In the genomic region with DNA sequence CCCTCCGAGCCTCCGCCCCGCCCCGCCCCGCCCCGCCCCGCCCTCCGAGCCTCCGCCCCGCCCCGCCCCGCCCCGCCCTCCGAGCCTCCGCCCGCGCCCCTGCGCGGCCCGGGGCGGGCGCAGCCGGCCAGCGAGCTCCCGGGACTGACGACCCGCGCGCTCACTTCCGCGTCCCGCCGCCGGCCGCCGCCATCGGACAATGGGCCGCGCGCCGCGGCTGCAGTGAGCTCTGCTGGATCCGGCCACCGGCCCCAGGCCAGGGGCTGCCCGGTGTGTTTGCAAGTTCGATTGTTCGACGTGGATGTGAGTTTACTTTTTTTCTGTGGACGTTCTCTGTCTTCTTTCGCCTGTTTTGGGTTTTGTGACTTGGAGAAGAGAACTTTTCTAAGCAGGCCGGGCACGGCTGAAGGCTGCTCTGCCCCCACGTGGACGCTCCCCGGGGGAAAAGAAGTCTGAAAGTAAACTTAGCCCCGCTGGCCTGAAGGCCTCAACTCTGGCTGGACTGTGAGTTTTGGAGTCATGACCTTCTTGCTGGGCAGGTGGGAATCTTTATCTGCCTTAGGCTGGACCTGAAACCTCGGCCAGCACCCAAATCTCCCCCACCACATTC, we compare ENCODE assay signal across 8 mouse cellular contexts. TPM values are rescaled to one million over a fixed set of nuclear protein-coding genes. Genes with fewer than 3 reads are reported as not detected.
A peak's percentile ranks its signal among the peaks of the same experiment; 100 is the strongest.
DNase-seq lines count a peak whose midpoint lies in the region; ATAC-seq and TF ChIP-seq lines count a peak whose summit lies in the region.

Gene Limd1 (plus strand): TSS at position 121 of the 610 bp plus-strand sequence.

- H3K4me3 ChIP-seq in cerebellum, adult 2 months (replicated peaks; ENCODE audit: insufficient read depth, low read depth, low read length) = peak within 1 kb of the TSS; percentile 51
- H3K4me3 ChIP-seq in hindbrain, embryonic 13.5 days = peak within 1 kb of the TSS; percentile 62
- peak within 1 kb of the TSS; percentile 59 for H3K4me3 ChIP-seq in left cerebral cortex, adult 2 months

- H3K4me1 ChIP-seq in cerebellum, adult 2 months (ENCODE audit: control insufficient read depth, insufficient read depth, low read length) = no peaks in the 10 kb centered on the region
- peaks cover 46% of the 10 kb centered on the region for H3K4me1 ChIP-seq in hindbrain, embryonic 13.5 days (replicated peaks)

- no peaks in the 10 kb centered on the region for H3K27me3 ChIP-seq in cerebellum, adult 2 months (ENCODE audit: control insufficient read depth, insufficient read depth, low read length)
- no peaks in the 10 kb centered on the region for H3K27me3 ChIP-seq in hindbrain, embryonic 13.5 days

- DNase-seq in Muller cell, postnatal 12 days (ENCODE audit: inconsistent ontology term) = peak; percentile 86
- peak; percentile 54 to 60 for DNase-seq in cerebellum, adult 2 months
- peak; percentile 73 for DNase-seq in gastrocnemius, adult 18-20 months (ENCODE audit: low spot score)
- peak; percentile 50 to 53 for DNase-seq in left cerebral cortex, adult 2 months (ENCODE audit: extremely low spot score in 1 of 2, low spot score in 2 of 2)
- DNase-seq in right cerebral cortex, postnatal 4 days = peak; percentile 43
- no peak for DNase-seq in frontal cortex, postnatal 25 days (ENCODE audit: low spot score in 2 of 2)

- no peaks in the 10 kb centered on the region for H3K9me3 ChIP-seq in hindbrain, embryonic 13.5 days

- intact Hi-C loops in left cerebral cortex, adult 2 months (cut with DNase I) = loop anchor here (2.0 kb wide), 1 partner anchor 24 kb away; no protein-coding TSS in a partner anchor

- H3K4me2 ChIP-seq in hindbrain, embryonic 13.5 days = peak within 1 kb of the TSS; percentile 63

- ATAC-seq in hindbrain, embryonic 13.5 days (ENCODE audit: low FRiP score) = peak; percentile 72
- peak; percentile 45 for ATAC-seq in megakaryocyte progenitor cell, adult 5-6 weeks (replicated peaks; ENCODE audit: poor library complexity)

- no peak for TF ChIP-seq CTCF in cerebellum, adult 2 months (IDR thresholded peaks at IDR 0.05; ENCODE audit: borderline replicate concordance, insufficient read depth, low read depth, low read length)
- peak; percentile 11 for TF ChIP-seq CTCF in left cerebral cortex, adult 2 months (IDR thresholded peaks at IDR 0.05)

- 1% methylated on average over 50 of the region's 57 CpGs for WGBS in cerebellum, adult 2 months
- WGBS in hindbrain, embryonic 13.5 days = under 1% methylated on average over 40 of the region's 57 CpGs

- H3K36me3 ChIP-seq in hindbrain, embryonic 13.5 days = no peaks in the 10 kb centered on the region

- no peak within 1 kb of the TSS for H3K27ac ChIP-seq in cerebellum, adult 2 months (ENCODE audit: insufficient read depth, low read length)
- no peak within 1 kb of the TSS for H3K27ac ChIP-seq in hindbrain, embryonic 13.5 days
- peak within 1 kb of the TSS; percentile 53; the same call in 1 of the 2 replicates for H3K27ac ChIP-seq in left cerebral cortex, adult 2 months

- TF ChIP-seq POLR2A in cerebellum, adult 2 months (IDR thresholded peaks at IDR 0.05; ENCODE audit: borderline replicate concordance, insufficient read depth, low read length) = no peak

- H3K9ac ChIP-seq in hindbrain, embryonic 13.5 days = peak within 1 kb of the TSS; percentile 71

RNA-seq across cellular contexts. Expression of gene Limd1, which starts in this region (rescaled TPM):
- 5.9 and 6.5 TPM in 2 replicates for polyA plus RNA-seq in cerebellum, adult 2 months (2012; rRNA removed)
- total RNA-seq in gastrocnemius, adult 18-20 months (2021) = 10 to 100 TPM; 31.3 to 37.1 TPM
- polyA plus RNA-seq in hindbrain, embryonic 13.5 days (2015; fragmentation: Nextera tagmentation; extraction: Ambion mirVana) = 17.3 and 18.1 TPM in 2 replicates
- total RNA-seq in left cerebral cortex, adult 2 months (2021) = 1 to 10 TPM; 6.2 to 7.8 TPM
- 24.2 and 24.6 TPM in 2 replicates for total RNA-seq in megakaryocyte progenitor cell, adult 5-6 weeks (2015)
- 19.0 and 20.4 TPM in 2 replicates for total RNA-seq in megakaryocyte progenitor cell, adult 5-6 weeks (2017)

Comparison
In these comparisons a context has a peak if more than half of its experiments do, and no peak if none do; other contexts are left out.
1. DNase-seq: peak in Muller cell, postnatal 12 days (single experiment), cerebellum, adult 2 months (2 of 2), gastrocnemius, adult 18-20 months (single experiment), left cerebral cortex, adult 2 months (2 of 2) and right cerebral cortex, postnatal 4 days (single experiment); none in frontal cortex, postnatal 25 days (0 of 2).
2. Peak in every context shown above with its lines, with median percentiles within 50 percentile points of each other: H3K4me3 ChIP-seq.